Mouse (Mus musculus) megakaryocyte, embryonic 14.5 days (primary cell): ENCODE measurements around the gene Stab2. TPM values are rescaled to one million over a fixed set of nuclear protein-coding genes. Genes with fewer than 3 reads are reported as not detected.

Experiments used
- H3K27me3 ChIP-seq: replicated peaks from 2 replicates; pipeline ENCODE3; 2012; ENCODE audit warnings: inconsistent platforms
- H3K36me3 ChIP-seq: replicated peaks from 2 replicates; pipeline ENCODE3; 2012; ENCODE audit warnings: low read length, inconsistent platforms, mixed read lengths
- H3K4me1 ChIP-seq: 2 replicates; pipeline ENCODE4 v1.6.1; 2012; ENCODE audit warnings: inconsistent platforms
- H3K4me3 ChIP-seq: replicated peaks from 2 replicates; pipeline ENCODE3; 2012; ENCODE audit warnings: moderate library complexity, mild to moderate bottlenecking, inconsistent platforms
- H3K9me3 ChIP-seq: 2 replicates; pipeline ENCODE4 v1.6.1; 2012; ENCODE audit warnings: inconsistent platforms
- FLI1 ChIP-seq: IDR thresholded peaks from 2 replicates; pipeline ENCODE4 v1.6.1; 2012; ENCODE audit warnings: low read length, inconsistent platforms, mixed read lengths
- GATA1 ChIP-seq: IDR thresholded peaks from 3 replicates; pipeline ENCODE4 v1.6.1; 2012; ENCODE audit warnings: mixed read lengths, low read length, inconsistent platforms, borderline replicate concordance
- polyA plus RNA-seq: library from polyadenylated mRNA; stranded (reverse); fragments of >175 nt; gene quantifications from 2 replicates; pipeline ENCODE4 v1.2.3, GENCODE M21; 2012; ENCODE audit warnings: low replicate concordance; ENCODE audit not compliant: insufficient read depth

Stab2 gene
- polyA plus RNA-seq, 1 experiment = 2.0 TPM

DNA sequence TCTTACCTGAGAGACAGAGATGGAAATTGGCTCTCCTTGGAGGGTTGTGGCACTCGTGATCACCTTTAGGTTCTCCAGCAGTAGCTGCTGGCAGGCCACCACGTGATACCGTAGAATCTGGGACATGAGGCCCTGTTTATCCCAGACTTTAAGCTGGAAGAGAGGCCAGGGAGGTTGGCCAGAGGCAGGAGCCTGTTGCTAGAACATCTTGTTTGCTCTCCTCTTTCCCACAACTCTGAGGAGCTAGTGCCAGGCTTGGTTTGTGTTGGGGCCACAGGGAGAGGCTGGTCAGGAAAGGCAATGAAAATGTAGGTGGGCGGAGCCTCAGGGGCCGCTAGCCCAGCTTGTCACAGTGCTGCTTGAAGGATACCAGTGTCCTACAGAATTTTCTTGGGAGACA lies 135.2 kb downstream of the Stab2 start:
- no peak for TF ChIP-seq FLI1
- Histone ChIP-seq H3K4me3 (no peak overlapping the region), H3K36me3 (no peaks in the 10 kb centered on the region), H3K4me1 (no peaks in the 10 kb centered on the region), H3K9me3 (peaks cover 5% of the 10 kb centered on the region), H3K27me3 (peaks cover 5% of the 10 kb centered on the region)

DNA sequence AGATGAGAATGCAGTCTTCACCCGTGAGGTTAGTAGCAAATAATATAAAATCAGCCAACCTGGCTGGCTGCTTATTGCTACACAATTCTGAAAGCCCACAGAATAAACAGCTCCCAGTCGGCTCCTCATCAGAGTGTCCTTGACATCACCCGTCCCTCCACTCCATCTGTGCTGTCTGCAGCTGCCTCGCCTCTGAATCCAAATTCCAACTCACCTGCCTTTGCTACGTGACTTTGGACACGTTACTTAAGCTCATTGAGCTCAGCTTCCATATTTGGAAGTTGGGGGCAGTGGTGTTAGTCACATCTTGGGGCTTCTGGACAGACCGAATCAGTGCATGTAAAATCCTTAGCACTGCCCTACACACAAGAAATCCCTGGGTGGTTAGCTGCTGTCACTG lies 135.7 kb downstream of the Stab2 start:
- TF ChIP-seq FLI1 (no peak), GATA1 (no peak)
- H3K9me3 ChIP-seq = peaks cover 5% of the 10 kb centered on the region
- H3K27me3 ChIP-seq = peaks cover 5% of the 10 kb centered on the region
- no peaks in the 10 kb centered on the region for H3K4me1 ChIP-seq
- H3K4me3 ChIP-seq = no peak overlapping the region
- no peaks in the 10 kb centered on the region for H3K36me3 ChIP-seq

- TF ChIP-seq FLI1 (no peak), GATA1 (no peak)
- no peaks in the 10 kb centered on the region for H3K4me1 ChIP-seq
- H3K27me3 ChIP-seq = peaks cover 12% of the 10 kb centered on the region
- no peaks in the 10 kb centered on the region for H3K36me3 ChIP-seq
- H3K9me3 ChIP-seq = peaks cover 7% of the 10 kb centered on the region
- H3K4me3 ChIP-seq = no peak overlapping the region
Observed at GRCm38 (mm10) chr10:86863429-86863828, 144.4 kb downstream of the Stab2 start.

DNA sequence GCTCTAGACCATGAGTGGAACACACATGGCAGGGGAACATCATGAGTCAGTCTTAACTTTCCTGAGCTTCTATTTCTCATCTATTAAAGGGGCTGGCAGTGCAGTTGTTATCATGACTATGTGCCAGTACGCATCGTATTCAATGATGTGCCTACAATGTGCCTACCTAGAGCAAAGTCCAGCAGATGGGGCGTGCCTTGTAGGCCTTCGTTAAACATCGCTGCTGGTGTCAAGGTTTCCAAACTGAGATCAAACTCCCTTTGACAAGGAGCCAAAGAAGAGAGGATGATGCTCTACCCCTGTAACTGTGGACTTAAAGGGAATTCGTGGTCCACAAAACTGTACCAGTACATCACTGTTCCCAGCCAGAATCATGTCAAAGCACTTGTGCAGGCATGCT lies 145.3 kb downstream of the Stab2 start:
- Histone ChIP-seq H3K4me1 (no peaks in the 10 kb centered on the region), H3K9me3 (peaks cover 4% of the 10 kb centered on the region), H3K27me3 (peaks cover 7% of the 10 kb centered on the region), H3K4me3 (no peak overlapping the region), H3K36me3 (no peaks in the 10 kb centered on the region)
- TF ChIP-seq FLI1 = no peak

DNA sequence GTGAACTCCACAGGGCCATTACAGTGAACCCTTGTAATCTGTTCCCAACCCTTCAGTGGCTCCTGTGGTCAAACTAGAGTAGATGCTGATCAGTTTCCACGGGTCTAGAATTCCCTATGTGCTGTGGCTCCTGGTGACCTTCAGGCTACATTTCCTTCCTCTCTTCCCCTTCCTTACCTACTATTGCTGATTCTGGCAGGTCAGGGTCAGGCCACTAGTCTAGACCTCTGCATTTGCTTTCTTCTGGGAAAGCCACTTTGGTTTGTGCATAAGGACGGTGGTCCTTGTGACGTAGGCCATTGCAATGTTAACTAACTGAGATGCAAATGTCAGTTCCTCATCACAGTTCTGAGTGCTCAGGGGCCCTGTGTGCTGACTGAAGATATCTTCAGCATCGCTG lies 147.4 kb downstream of the Stab2 start:
- H3K9me3 ChIP-seq = peaks cover 4% of the 10 kb centered on the region
- TF ChIP-seq FLI1 (no peak), GATA1 (no peak)
- no peaks in the 10 kb centered on the region for H3K4me1 ChIP-seq
- H3K4me3 ChIP-seq = no peak overlapping the region
- H3K36me3 ChIP-seq = no peaks in the 10 kb centered on the region
- peaks cover 10% of the 10 kb centered on the region for H3K27me3 ChIP-seq

- H3K9me3 ChIP-seq = no peaks in the 10 kb centered on the region
- H3K36me3 ChIP-seq = no peaks in the 10 kb centered on the region
- H3K4me1 ChIP-seq = no peaks in the 10 kb centered on the region
- H3K4me3 ChIP-seq = no peak overlapping the region
- peaks cover 14% of the 10 kb centered on the region for H3K27me3 ChIP-seq
- TF ChIP-seq FLI1 (no peak), GATA1 (no peak)
Observed at GRCm38 (mm10) chr10:86853433-86853832, 154.4 kb downstream of the Stab2 start.

DNA sequence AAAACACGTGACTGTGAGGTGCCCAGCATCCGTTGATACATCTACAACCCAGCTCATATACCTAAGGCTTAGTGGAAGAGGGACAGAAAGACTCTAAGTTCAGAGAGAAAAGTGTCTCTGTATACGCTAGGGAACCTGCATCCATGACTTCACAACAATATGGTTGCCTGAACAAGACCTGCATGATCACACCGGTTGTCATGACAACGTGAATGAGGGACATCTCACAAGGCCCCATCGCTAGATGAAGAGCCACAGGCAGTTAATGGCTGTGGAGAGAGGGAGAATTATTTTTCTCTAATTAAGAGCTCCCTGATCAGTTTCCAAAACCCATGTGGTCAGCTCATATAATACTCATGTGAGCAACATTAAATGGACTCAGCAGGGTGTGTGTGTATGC lies 155.7 kb downstream of the Stab2 start:
- Histone ChIP-seq H3K27me3 (peaks cover 14% of the 10 kb centered on the region), H3K4me1 (no peaks in the 10 kb centered on the region), H3K4me3 (no peak overlapping the region), H3K9me3 (no peaks in the 10 kb centered on the region), H3K36me3 (no peaks in the 10 kb centered on the region)
- no peak for TF ChIP-seq FLI1
- TF ChIP-seq GATA1 = no peak

DNA sequence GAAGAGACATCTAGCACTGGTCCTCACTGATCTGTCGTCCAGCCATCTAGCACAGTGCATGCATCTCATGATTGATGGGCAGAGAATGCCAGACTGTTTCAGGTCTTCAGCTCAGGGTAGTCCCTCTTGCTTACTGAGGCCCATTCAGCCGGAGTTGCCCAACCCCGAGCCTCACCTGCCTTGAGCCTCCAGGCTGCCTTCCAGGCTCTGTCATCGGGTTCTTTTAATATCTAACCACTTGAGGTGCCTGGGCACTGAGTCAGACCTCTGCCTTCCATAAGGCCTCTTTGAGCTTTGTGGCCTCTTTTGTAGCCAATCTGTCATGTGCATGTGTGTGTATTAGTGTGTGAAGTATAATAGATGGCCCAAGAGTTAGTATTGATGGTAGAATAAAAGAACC lies 158.3 kb downstream of the Stab2 start:
- Histone ChIP-seq H3K27me3 (peaks cover 9% of the 10 kb centered on the region), H3K4me1 (no peaks in the 10 kb centered on the region), H3K9me3 (no peaks in the 10 kb centered on the region), H3K4me3 (no peak overlapping the region), H3K36me3 (peaks cover 7% of the 10 kb centered on the region)
- TF ChIP-seq GATA1 = no peak
- TF ChIP-seq FLI1 = no peak

GRCm38 (mm10) chr10:86849087-86849486 lies 158.7 kb downstream of the Stab2 start:
- no peaks in the 10 kb centered on the region for H3K4me1 ChIP-seq
- H3K9me3 ChIP-seq = no peaks in the 10 kb centered on the region
- no peak for TF ChIP-seq GATA1
- TF ChIP-seq FLI1 = no peak
- H3K36me3 ChIP-seq = peaks cover 10% of the 10 kb centered on the region
- H3K27me3 ChIP-seq = peaks cover 9% of the 10 kb centered on the region
- no peak overlapping the region for H3K4me3 ChIP-seq

DNA sequence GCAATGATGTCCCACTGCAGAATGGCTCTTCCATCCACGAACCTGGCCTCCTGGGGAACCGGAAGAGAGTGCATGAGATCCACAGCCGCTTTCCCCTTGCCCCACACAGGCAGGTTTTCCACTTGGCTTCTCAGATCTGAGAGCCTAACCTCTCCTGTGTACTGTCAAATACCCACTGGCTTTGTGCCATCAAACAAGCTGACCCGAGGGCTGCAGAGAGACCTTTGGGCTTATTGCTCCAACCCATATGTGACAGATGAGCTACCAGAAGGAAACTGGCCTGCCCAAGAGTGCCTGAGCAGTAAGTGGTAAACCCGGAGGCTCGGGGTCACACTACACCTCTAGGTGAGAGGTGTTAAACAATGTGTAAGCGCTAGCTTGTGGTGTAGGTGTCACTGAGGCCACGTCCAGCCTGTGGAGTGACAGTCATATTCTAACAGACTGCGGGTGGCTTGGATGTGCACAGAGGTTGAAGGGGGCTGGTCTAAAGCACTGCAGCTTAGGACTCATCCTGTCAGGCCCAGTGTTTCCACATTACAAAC lies 160.8 kb downstream of the Stab2 start:
- Histone ChIP-seq H3K4me1 (no peaks in the 10 kb centered on the region), H3K4me3 (no peak overlapping the region), H3K9me3 (no peaks in the 10 kb centered on the region), H3K36me3 (peaks cover 12% of the 10 kb centered on the region), H3K27me3 (peaks cover 3% of the 10 kb centered on the region)
- TF ChIP-seq FLI1 (no peak), GATA1 (no peak)

DNA sequence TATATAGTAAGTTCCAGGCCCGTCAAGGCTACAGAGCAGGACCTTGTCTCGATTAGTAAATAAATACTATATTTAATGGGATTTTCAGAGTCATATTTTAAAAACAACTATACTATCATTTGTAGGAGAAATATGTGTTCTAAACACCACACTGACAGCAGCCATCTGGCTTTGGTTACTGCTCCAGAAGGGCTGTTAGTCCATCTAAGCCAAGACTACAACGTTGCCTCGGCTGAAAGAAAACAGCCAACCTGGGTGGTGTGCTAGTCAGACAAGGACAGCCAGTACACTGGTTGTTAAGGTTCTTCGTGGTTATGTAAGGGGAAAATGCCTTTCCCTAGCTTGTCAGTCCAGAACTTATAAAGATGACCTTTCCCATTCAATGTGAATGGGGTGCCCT lies 165.2 kb downstream of the Stab2 start:
- Histone ChIP-seq H3K27me3 (no peaks in the 10 kb centered on the region), H3K36me3 (peaks cover 41% of the 10 kb centered on the region), H3K9me3 (no peaks in the 10 kb centered on the region), H3K4me3 (no peak overlapping the region), H3K4me1 (peaks cover 7% of the 10 kb centered on the region; the same call in 1 of the 2 replicates)
- TF ChIP-seq FLI1 = no peak
- TF ChIP-seq GATA1 = no peak
